8 mouse cellular contexts compared by ENCODE assay signal in the genomic region with DNA sequence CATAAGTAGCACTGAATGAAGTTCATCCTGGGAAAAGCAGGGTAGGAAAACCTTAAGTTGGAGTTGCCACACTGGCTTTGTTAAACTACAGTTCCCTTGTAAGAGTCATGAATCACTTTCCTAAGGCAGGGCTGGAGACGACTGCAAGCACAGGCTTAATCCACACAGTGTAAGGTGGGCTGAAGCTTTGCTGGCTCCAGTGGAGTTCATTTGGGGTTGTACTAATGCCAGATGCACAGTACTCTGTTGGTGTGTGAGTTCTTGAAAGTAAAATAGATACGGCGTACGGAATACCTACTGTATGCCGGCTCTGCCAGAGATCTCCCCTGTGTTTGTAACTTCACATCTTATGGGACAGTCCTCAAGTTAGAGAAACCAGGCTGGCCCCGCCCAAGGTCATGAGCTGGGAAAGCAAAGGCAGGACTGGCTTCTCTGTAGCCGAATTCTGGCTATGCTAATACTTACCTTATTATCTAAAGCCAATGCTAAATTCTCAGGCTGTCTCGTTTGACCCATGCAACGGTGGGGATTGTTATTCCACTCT. TPM values are rescaled to one million over a fixed set of nuclear protein-coding genes. Genes with fewer than 3 reads are reported as not detected.
DNase-seq lines count a peak whose midpoint lies in the region; ATAC-seq and TF ChIP-seq lines count a peak whose summit lies in the region.

No protein-coding gene starts in this region.

- no peak for DNase-seq in kidney, adult 2 months
- DNase-seq in kidney, adult 8-10 months, result no peak
- no peak for DNase-seq in embryonic facial prominence, embryonic 14.5 days (ENCODE audit: low spot score)
- DNase-seq in embryo, embryonic 10 days (ENCODE audit: low spot score), result no peak
- DNase-seq in right cerebral cortex, postnatal 36 days (ENCODE audit: low spot score in 2 of 2), result no peak
- DNase-seq in frontal cortex, postnatal 36 days (ENCODE audit: low spot score in 2 of 2), result no peak

- peak overlapping the region; percentile 58 for H3K4me2 ChIP-seq in embryonic facial prominence, embryonic 14.5 days (ENCODE audit: low read depth, low read length)
- H3K4me2 ChIP-seq in hindbrain, embryonic 16.5 days (ENCODE audit: low read length), result peak overlapping the region; percentile 84
- peak overlapping the region; percentile 68 for H3K4me2 ChIP-seq in midbrain, embryonic 13.5 days (replicated peaks)

- no peak for TF ChIP-seq POLR2A in kidney, adult 2 months (IDR thresholded peaks at IDR 0.05; ENCODE audit: low read depth, low read length)

- H3K36me3 ChIP-seq in kidney, adult 2 months (ENCODE audit: control insufficient read depth, insufficient read depth, low read length), result no peaks in the 10 kb centered on the region
- no peaks in the 10 kb centered on the region for H3K36me3 ChIP-seq in embryonic facial prominence, embryonic 14.5 days (ENCODE audit: control insufficient read depth, insufficient read depth, low read length)
- H3K36me3 ChIP-seq in hindbrain, embryonic 16.5 days (ENCODE audit: control insufficient read depth, insufficient read depth, low read length), result no peaks in the 10 kb centered on the region
- no peaks in the 10 kb centered on the region for H3K36me3 ChIP-seq in midbrain, embryonic 13.5 days

- peak overlapping the region; percentile 88 for H3K4me3 ChIP-seq in kidney, adult 2 months (ENCODE audit: insufficient read depth, low read depth, low read length)
- H3K4me3 ChIP-seq in embryonic facial prominence, embryonic 14.5 days (ENCODE audit: low read depth, low read length), result peak overlapping the region; percentile 46
- peak overlapping the region; percentile 51 for H3K4me3 ChIP-seq in hindbrain, embryonic 16.5 days (ENCODE audit: low read length)
- H3K4me3 ChIP-seq in midbrain, embryonic 13.5 days (replicated peaks), result peak overlapping the region; percentile 47

- no peak for TF ChIP-seq CTCF in kidney, adult 2 months (conservative IDR thresholded peaks at IDR 0.05; ENCODE audit: insufficient read depth, insufficient read length, low read depth, low read length)

- H3K9ac ChIP-seq in embryonic facial prominence, embryonic 14.5 days (ENCODE audit: low read depth, low read length), result peak overlapping the region; percentile 79
- peak overlapping the region; percentile 81 for H3K9ac ChIP-seq in hindbrain, embryonic 16.5 days (ENCODE audit: low read depth, low read length)
- H3K9ac ChIP-seq in midbrain, embryonic 13.5 days (replicated peaks), result peak overlapping the region; percentile 78

- no peaks in the 10 kb centered on the region for H3K27me3 ChIP-seq in kidney, adult 2 months (replicated peaks; ENCODE audit: control insufficient read depth, insufficient read depth, low read length)
- H3K27me3 ChIP-seq in embryonic facial prominence, embryonic 14.5 days (replicated peaks; ENCODE audit: control insufficient read depth, insufficient read depth, low read length), result no peaks in the 10 kb centered on the region
- H3K27me3 ChIP-seq in hindbrain, embryonic 16.5 days (replicated peaks; ENCODE audit: control insufficient read depth, insufficient read depth, low read length), result no peaks in the 10 kb centered on the region
- H3K27me3 ChIP-seq in midbrain, embryonic 13.5 days, result no peaks in the 10 kb centered on the region

- peak overlapping the region; percentile 70 for H3K27ac ChIP-seq in kidney, adult 2 months (ENCODE audit: insufficient read depth, low read depth, low read length)
- H3K27ac ChIP-seq in embryonic facial prominence, embryonic 14.5 days (replicated peaks; ENCODE audit: low read depth, low read length), result peak overlapping the region; percentile 86
- peak overlapping the region; percentile 91 for H3K27ac ChIP-seq in hindbrain, embryonic 16.5 days (ENCODE audit: low read depth, low read length)
- H3K27ac ChIP-seq in midbrain, embryonic 13.5 days, result peak overlapping the region; percentile 90

- H3K4me1 ChIP-seq in kidney, adult 2 months (ENCODE audit: control insufficient read depth, insufficient read depth, low read length), result no peaks in the 10 kb centered on the region
- H3K4me1 ChIP-seq in embryonic facial prominence, embryonic 14.5 days (ENCODE audit: control insufficient read depth, insufficient read depth, low read length), result peaks cover 10% of the 10 kb centered on the region; the same call in 1 of the 2 replicates
- H3K4me1 ChIP-seq in hindbrain, embryonic 16.5 days (ENCODE audit: control insufficient read depth, insufficient read depth, low read depth, low read length), result peaks cover 14% of the 10 kb centered on the region
- peaks cover 12% of the 10 kb centered on the region for H3K4me1 ChIP-seq in midbrain, embryonic 13.5 days (replicated peaks)

- no peaks in the 10 kb centered on the region for H3K9me3 ChIP-seq in embryonic facial prominence, embryonic 14.5 days (ENCODE audit: control insufficient read depth, low read length)
- no peaks in the 10 kb centered on the region for H3K9me3 ChIP-seq in hindbrain, embryonic 16.5 days (ENCODE audit: control insufficient read depth, low read length)
- no peaks in the 10 kb centered on the region for H3K9me3 ChIP-seq in midbrain, embryonic 13.5 days

- peak; percentile 9; the same call in 1 of the 2 replicates for ATAC-seq in embryonic facial prominence, embryonic 14.5 days (ENCODE audit: low read depth)
- ATAC-seq in hindbrain, embryonic 16.5 days, result peak; percentile 24; the same call in 1 of the 2 replicates
- peak; percentile 37 for ATAC-seq in midbrain, embryonic 13.5 days

- WGBS in kidney, adult 2 months, result 57% methylated on average over 9 of the region's 9 CpGs
- 60% methylated on average over 9 of the region's 9 CpGs for WGBS in embryonic facial prominence, embryonic 14.5 days
- WGBS in hindbrain, embryonic 16.5 days, result 73% methylated on average over 9 of the region's 9 CpGs
- 73% methylated on average over 9 of the region's 9 CpGs for WGBS in midbrain, embryonic 13.5 days

RNA-seq across cellular contexts. Expression of gene Sspn, which starts 3.3 kb away (rescaled TPM):
- 2.4 and 2.9 TPM in 2 replicates for polyA plus RNA-seq in kidney, adult 2 months (2012; rRNA removed)
- 17.7 and 19.1 TPM in 2 replicates for polyA plus RNA-seq in embryonic facial prominence, embryonic 14.5 days (2014; fragmentation: Nextera tagmentation; extraction: Ambion mirVana)
- polyA plus RNA-seq in hindbrain, embryonic 16.5 days (2015; fragmentation: Nextera tagmentation; extraction: Ambion mirVana), result 5.8 and 6.4 TPM in 2 replicates
- 2.1 and 2.8 TPM in 2 replicates for polyA plus RNA-seq in midbrain, embryonic 13.5 days (2015; fragmentation: Nextera tagmentation; extraction: Ambion mirVana)
